Mouse (Mus musculus) E14TG2a.4 (cell line): ENCODE measurements around the gene Hoxd3.

Source experiments
- CTCF ChIP-seq: conservative IDR thresholded peaks from 2 replicates; pipeline ENCODE4 v1.5.1; 2014; ENCODE audit warnings: low read length
- NANOG ChIP-seq: IDR thresholded peaks from 2 replicates; pipeline ENCODE4 v1.6.1; 2014; ENCODE audit warnings: borderline replicate concordance, low read length, mixed read lengths
- POU5F1 ChIP-seq: IDR thresholded peaks from 2 replicates; pipeline ENCODE4 v1.6.1; 2014; ENCODE audit warnings: low read length, borderline replicate concordance

GRCm38 (mm10) chr2:74739869-74740268 is 28.1 kb downstream of the Hoxd3 start:
- TF ChIP-seq CTCF = no peak
- no peak for TF ChIP-seq POU5F1
- TF ChIP-seq NANOG = no peak
